Mouse (Mus musculus): ENCODE measurements around the gene Tifa. TPM values are rescaled to one million over a fixed set of nuclear protein-coding genes. Genes with fewer than 3 reads are reported as not detected.

The Tifa gene
- polyA plus RNA-seq, 1 experiment from 2014 or later: 3.0 TPM

GRCm38 (mm10) chr3:127875509-127875908 is 85.9 kb downstream of the Tifa start:
- Histone ChIP-seq H3K27me3 (ENCODE audit: control insufficient read depth, insufficient read depth, low read length) (no peaks in the 10 kb centered on the region), H3K4me3 (ENCODE audit: low read depth, low read length) (no peak overlapping the region), H3K9ac (replicated peaks; ENCODE audit: low read length) (no peak overlapping the region), H3K27ac (replicated peaks; ENCODE audit: low read depth, low read length) (no peak overlapping the region), H3K36me3 (replicated peaks; ENCODE audit: control insufficient read depth, insufficient read depth, low read depth, low read length) (no peaks in the 10 kb centered on the region), H3K4me1 (ENCODE audit: control insufficient read depth, insufficient read depth, low read length) (no peaks in the 10 kb centered on the region), H3K9me3 (replicated peaks; ENCODE audit: control insufficient read depth, low read length) (no peaks in the 10 kb centered on the region), H3K4me2 (ENCODE audit: low read depth, low read length) (no peak overlapping the region)
- 85% methylated on average over 2 of the region's 2 CpGs for WGBS
- ATAC-seq (replicated peaks; ENCODE audit: insufficient number of reproducible peaks, low FRiP score, low TSS enrichment, low read depth) (no peak), DNase-seq (ENCODE audit: low spot score) (no peak)

DNA sequence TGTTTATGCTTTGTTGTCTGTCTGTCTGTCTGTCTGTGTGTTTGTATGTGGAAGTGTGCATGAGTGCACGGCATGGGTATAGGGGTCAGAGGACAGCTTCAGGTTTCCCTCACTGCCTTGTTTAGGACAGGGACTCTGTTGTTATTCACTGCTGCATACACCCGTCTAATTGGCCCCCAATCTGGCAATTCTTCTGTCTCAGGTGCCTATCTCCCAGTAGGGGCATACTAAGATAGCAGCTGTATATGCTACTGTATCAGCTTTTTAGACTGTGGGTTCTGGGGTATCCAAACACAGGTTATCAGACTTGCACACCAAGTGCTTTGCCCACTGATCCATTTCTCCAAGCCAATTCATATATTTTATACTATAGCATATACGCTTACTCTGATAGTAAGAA is 90.4 kb downstream of the Tifa start:
- Histone ChIP-seq H3K27me3 (ENCODE audit: control insufficient read depth, insufficient read depth, low read length) (no peaks in the 10 kb centered on the region), H3K27ac (replicated peaks; ENCODE audit: low read depth, low read length) (no peak overlapping the region), H3K4me1 (ENCODE audit: control insufficient read depth, insufficient read depth, low read length) (no peaks in the 10 kb centered on the region), H3K4me2 (ENCODE audit: low read depth, low read length) (no peak overlapping the region), H3K36me3 (replicated peaks; ENCODE audit: control insufficient read depth, insufficient read depth, low read depth, low read length) (no peaks in the 10 kb centered on the region), H3K9ac (replicated peaks; ENCODE audit: low read length) (no peak overlapping the region), H3K4me3 (ENCODE audit: low read depth, low read length) (no peak overlapping the region), H3K9me3 (replicated peaks; ENCODE audit: control insufficient read depth, low read length) (no peaks in the 10 kb centered on the region)
- DNase-seq (ENCODE audit: low spot score) (no peak), ATAC-seq (replicated peaks; ENCODE audit: insufficient number of reproducible peaks, low FRiP score, low TSS enrichment, low read depth) (no peak)
- WGBS: 76% methylated on average over 3 of the region's 3 CpGs

DNA sequence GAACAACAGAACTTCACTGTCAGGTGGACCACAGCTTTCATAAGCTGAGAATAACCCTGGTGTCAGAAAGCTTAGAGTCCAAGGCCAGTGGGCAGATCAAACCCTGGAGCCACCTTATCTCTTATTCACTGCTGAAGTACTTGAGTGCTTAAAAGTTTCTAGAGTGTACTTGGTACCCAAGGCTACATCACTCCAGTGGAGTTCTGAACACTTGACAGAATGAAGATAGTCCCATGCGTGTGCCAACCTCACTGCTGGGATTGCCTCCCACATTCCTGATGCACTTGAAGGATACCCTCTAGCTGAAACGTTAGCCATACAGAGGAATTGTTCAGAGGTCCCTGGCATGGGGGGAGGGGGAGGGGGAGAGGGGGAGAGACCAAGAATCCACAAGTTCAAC is 92.1 kb downstream of the Tifa start:
- WGBS: 66% methylated on average over 2 of the region's 2 CpGs
- Histone ChIP-seq H3K27ac (replicated peaks; ENCODE audit: low read depth, low read length) (no peak overlapping the region), H3K4me1 (ENCODE audit: control insufficient read depth, insufficient read depth, low read length) (no peaks in the 10 kb centered on the region), H3K9ac (replicated peaks; ENCODE audit: low read length) (no peak overlapping the region), H3K9me3 (replicated peaks; ENCODE audit: control insufficient read depth, low read length) (no peaks in the 10 kb centered on the region), H3K27me3 (ENCODE audit: control insufficient read depth, insufficient read depth, low read length) (no peaks in the 10 kb centered on the region), H3K36me3 (replicated peaks; ENCODE audit: control insufficient read depth, insufficient read depth, low read depth, low read length) (no peaks in the 10 kb centered on the region), H3K4me3 (ENCODE audit: low read depth, low read length) (no peak overlapping the region), H3K4me2 (ENCODE audit: low read depth, low read length) (no peak overlapping the region)
- ATAC-seq (replicated peaks; ENCODE audit: insufficient number of reproducible peaks, low FRiP score, low TSS enrichment, low read depth) (no peak), DNase-seq (ENCODE audit: low spot score) (no peak)

Other genes starting within 250 kb of the Tifa start
- 83.3 and 86.7 TPM in 2 replicates for gene Larp7, start 236.5 kb upstream of the Tifa start, polyA plus RNA-seq (2014; fragmentation: Nextera tagmentation; extraction: Ambion mirVana)
- 9.5 and 10.2 TPM in 2 replicates for gene Zgrf1, start 236.3 kb upstream of the Tifa start, polyA plus RNA-seq (2014; fragmentation: Nextera tagmentation; extraction: Ambion mirVana)
- 3.5 and 9.5 TPM in 2 replicates for gene Neurog2, start 156.7 kb upstream of the Tifa start, polyA plus RNA-seq (2014; fragmentation: Nextera tagmentation; extraction: Ambion mirVana)
- gene Alpk1, start 9.3 kb upstream of the Tifa start, polyA plus RNA-seq (2014; fragmentation: Nextera tagmentation; extraction: Ambion mirVana): 0.60 and 1.1 TPM in 2 replicates
- gene Ap1ar, start 47.7 kb downstream of the Tifa start, polyA plus RNA-seq (2014; fragmentation: Nextera tagmentation; extraction: Ambion mirVana): 62.8 and 66.9 TPM in 2 replicates
- gene Fam241a, start 106.5 kb downstream of the Tifa start, polyA plus RNA-seq (2014; fragmentation: Nextera tagmentation; extraction: Ambion mirVana): 4.9 and 5.1 TPM in 2 replicates